Mouse (Mus musculus) lung, postnatal 0 days (tissue): ENCODE measurements around the gene Traf7. TPM values are rescaled to one million over a fixed set of nuclear protein-coding genes. Genes with fewer than 3 reads are reported as not detected.

Experiments
- ATAC-seq: fragments of 200-750 bp; cut with Nextera tagmentation; 2 replicates; pipeline ENCODE4 v1.8.0; 2017; ENCODE audit warnings: moderate library complexity
- DNase-seq: peaks from one replicate; pipeline ENCODE4 v3.0.0-alpha.2; 2016; ENCODE audit warnings: low spot score
- H3K27ac ChIP-seq: fragments of 300-500 bp; sonication (generic); 2 replicates; pipeline ENCODE4 v1.5.1; 2014; ENCODE audit warnings: antibody characterized with exemption, mild to moderate bottlenecking, low read length, mixed read lengths
- H3K27me3 ChIP-seq: fragments of 300-500 bp; sonication (generic); replicated peaks from 2 replicates; pipeline ENCODE4 v1.6.1; 2014; ENCODE audit warnings: low read length, mixed read lengths; ENCODE audit not compliant: insufficient read depth
- H3K36me3 ChIP-seq: fragments of 300-500 bp; sonication (generic); 2 replicates; pipeline ENCODE4 v1.6.1; 2014; ENCODE audit warnings: low read length, mixed read lengths; ENCODE audit not compliant: insufficient read depth
- H3K4me1 ChIP-seq: fragments of 300-500 bp; sonication (generic); 2 replicates; pipeline ENCODE4 v1.6.1; 2014; ENCODE audit warnings: antibody characterized with exemption, low read depth, low read length, mixed read lengths; ENCODE audit not compliant: insufficient read depth
- H3K4me2 ChIP-seq: fragments of 300-500 bp; sonication (generic); replicated peaks from 2 replicates; pipeline ENCODE4 v1.6.1; 2014; ENCODE audit warnings: low read depth, mild to moderate bottlenecking, low read length, moderate library complexity, mixed read lengths
- H3K4me3 ChIP-seq: fragments of 300-500 bp; sonication (generic); 2 replicates; pipeline ENCODE4 v1.5.1; 2014; ENCODE audit warnings: low read depth, low read length
- H3K9ac ChIP-seq: fragments of 300-500 bp; sonication (generic); replicated peaks from 2 replicates; pipeline ENCODE4 v1.6.1; 2014; ENCODE audit warnings: low read depth, mild to moderate bottlenecking
- H3K9me3 ChIP-seq: fragments of 300-500 bp; sonication (generic); 2 replicates; pipeline ENCODE4 v1.6.1; 2016; ENCODE audit warnings: low read length, mixed read lengths
- CTCF ChIP-seq: IDR thresholded peaks from 2 replicates; pipeline ENCODE4 v1.5.1; 2016; ENCODE audit warnings: antibody characterized with exemption, mild to moderate bottlenecking
- EP300 ChIP-seq: IDR thresholded peaks from 2 replicates; pipeline ENCODE4 v1.6.1; 2016; ENCODE audit warnings: antibody characterized with exemption, mild to moderate bottlenecking, control low read depth
- WGBS: fragments of 180-500 bp; shearing (Covaris S2); extraction: QIAGEN DNeasy Blood & Tissue Kit; methylation state at CpG from one replicate; pipeline ENCODE4 v1.1.7; 2014; 5-methylcytosine and 5-hydroxymethylcytosine counted together
- polyA plus RNA-seq: library from polyadenylated mRNA; unstranded; fragments of >200 nt; fragmentation: Nextera tagmentation; extraction: Ambion mirVana; gene quantifications from 2 replicates; pipeline ENCODE4 v1.2.1, GENCODE M21; 2015

Traf7 gene
- polyA plus RNA-seq, 1 experiment from 2014 or later, result 66.8 TPM

- Histone ChIP-seq H3K36me3 (no peaks in the 10 kb centered on the region), H3K27me3 (no peaks in the 10 kb centered on the region), H3K4me1 (peaks cover 13% of the 10 kb centered on the region; the same call in 1 of the 2 replicates), H3K9ac (no peak overlapping the region), H3K9me3 (no peaks in the 10 kb centered on the region), H3K4me3 (no peak overlapping the region), H3K27ac (no peak overlapping the region), H3K4me2 (no peak overlapping the region)
- 60% methylated on average over 3 of the region's 3 CpGs for whole genome bisulfite sequencing
- no peak for TF ChIP-seq EP300
- no peak for TF ChIP-seq CTCF
- DNase-seq, result no peak
- no peak for ATAC-seq
Observed at GRCm38 (mm10) chr17:24531064-24531463, 3.3 kb upstream of the Traf7 start.

GRCm38 (mm10) chr17:24530361-24531050, 2.8 kb upstream of the Traf7 start:
- no peak for ATAC-seq
- H3K36me3 ChIP-seq, result no peaks in the 10 kb centered on the region
- peaks cover 13% of the 10 kb centered on the region; the same call in 1 of the 2 replicates for H3K4me1 ChIP-seq
- no peaks in the 10 kb centered on the region for H3K9me3 ChIP-seq
- H3K4me3 ChIP-seq, result no peak overlapping the region
- WGBS, result 39% methylated on average over 8 of the region's 8 CpGs
- H3K4me2 ChIP-seq, result no peak overlapping the region
- no peaks in the 10 kb centered on the region for H3K27me3 ChIP-seq
- peak; percentile 51 for TF ChIP-seq CTCF
- TF ChIP-seq EP300, result no peak
- no peak overlapping the region for H3K9ac ChIP-seq
- H3K27ac ChIP-seq, result no peak overlapping the region
- DNase-seq, result no peak

- H3K36me3 ChIP-seq, result no peaks in the 10 kb centered on the region
- H3K4me3 ChIP-seq, result no peak overlapping the region
- H3K9me3 ChIP-seq, result no peaks in the 10 kb centered on the region
- no peak for DNase-seq
- TF ChIP-seq EP300, result no peak
- TF ChIP-seq CTCF, result no peak
- no peak overlapping the region for H3K27ac ChIP-seq
- H3K4me2 ChIP-seq, result no peak overlapping the region
- peaks cover 18% of the 10 kb centered on the region; the same call in 1 of the 2 replicates for H3K4me1 ChIP-seq
- no peak for ATAC-seq
- no peaks in the 10 kb centered on the region for H3K27me3 ChIP-seq
- 20% methylated on average over 5 of the region's 5 CpGs for WGBS
- 0 out of 2 replicates have a peak overlapping the region, but pooled peaks have one; percentile 20 for H3K9ac ChIP-seq
Observed at GRCm38 (mm10) chr17:24529883-24530282, 2.1 kb upstream of the Traf7 start.

- no peak overlapping the region for H3K27ac ChIP-seq
- H3K9me3 ChIP-seq, result no peaks in the 10 kb centered on the region
- H3K27me3 ChIP-seq, result no peaks in the 10 kb centered on the region
- 3% methylated on average over 4 of the region's 4 CpGs for WGBS
- peak overlapping the region; percentile 46 for H3K4me3 ChIP-seq
- no peaks in the 10 kb centered on the region for H3K36me3 ChIP-seq
- peak overlapping the region; percentile 50 for H3K9ac ChIP-seq
- ATAC-seq, result no peak
- peak; percentile 67 for DNase-seq
- peaks cover 18% of the 10 kb centered on the region; the same call in 1 of the 2 replicates for H3K4me1 ChIP-seq
- TF ChIP-seq CTCF (peak; percentile 92), EP300 (no peak)
- peak overlapping the region; percentile 63 for H3K4me2 ChIP-seq
Observed at GRCm38 (mm10) chr17:24529007-24529451, 1.3 kb upstream of the Traf7 start.

GRCm38 (mm10) chr17:24528560-24528918, 801 bp upstream of the Traf7 start:
- under 1% methylated on average over 8 of the region's 8 CpGs for WGBS
- ATAC-seq, result no peak
- peaks cover 18% of the 10 kb centered on the region; the same call in 1 of the 2 replicates for H3K4me1 ChIP-seq

GRCm38 (mm10) chr17:24527315-24527714, 423 bp downstream of the Traf7 start:
- peaks cover 15% of the 10 kb centered on the region; the same call in 1 of the 2 replicates for H3K4me1 ChIP-seq
- H3K4me3 ChIP-seq, result peak overlapping the region; percentile 83
- under 1% methylated on average over 19 of the region's 19 CpGs for WGBS
- H3K9me3 ChIP-seq, result no peaks in the 10 kb centered on the region
- no peak for TF ChIP-seq EP300
- no peak for TF ChIP-seq CTCF
- peak overlapping the region; percentile 59 for H3K4me2 ChIP-seq
- ATAC-seq (0 out of 2 replicates have a peak, but pooled peaks have one; percentile 8), DNase-seq (peak; percentile 57)
- H3K27ac ChIP-seq, result peak overlapping the region; percentile 65
- no peaks in the 10 kb centered on the region for H3K27me3 ChIP-seq
- H3K36me3 ChIP-seq, result no peaks in the 10 kb centered on the region
- peak overlapping the region; percentile 83 for H3K9ac ChIP-seq

More at GRCm38 (mm10) chr17:24528560-24528918, 801 bp upstream of the Traf7 start:
- Histone ChIP-seq H3K27me3 (no peaks in the 10 kb centered on the region), H3K9ac (peak overlapping the region; percentile 50), H3K27ac (peak overlapping the region; percentile 51), H3K9me3 (no peaks in the 10 kb centered on the region), H3K4me2 (peak overlapping the region; percentile 63), H3K36me3 (no peaks in the 10 kb centered on the region), H3K4me3 (peak overlapping the region; percentile 46)
- TF ChIP-seq CTCF, result no peak
- TF ChIP-seq EP300, result no peak
- no peak for DNase-seq
